Mouse (Mus musculus) kidney, embryonic 15.5 days (tissue): ENCODE results near the gene Emg1. TPM values are rescaled to one million over a fixed set of nuclear protein-coding genes. Genes with fewer than 3 reads are reported as not detected.

Experiments
- ATAC-seq: fragments of 200-750 bp; cut with Nextera tagmentation; replicated peaks from 2 replicates; pipeline ENCODE4 v1.8.0; 2017; ENCODE audit warnings: moderate TSS enrichment; ENCODE audit not compliant: low FRiP score
- H3K27ac ChIP-seq: fragments of 300-500 bp; sonication (generic); 2 replicates; pipeline ENCODE4 v1.5.1; 2015; ENCODE audit warnings: mild to moderate bottlenecking, inconsistent platforms
- H3K27me3 ChIP-seq: fragments of 300-500 bp; sonication (generic); 2 replicates; pipeline ENCODE4 v1.6.1; 2015; ENCODE audit warnings: inconsistent platforms
- H3K36me3 ChIP-seq: fragments of 300-500 bp; sonication (generic); 2 replicates; pipeline ENCODE4 v1.6.1; 2015; ENCODE audit warnings: inconsistent platforms
- H3K4me1 ChIP-seq: fragments of 300-500 bp; sonication (generic); 2 replicates; pipeline ENCODE4 v1.6.1; 2015; ENCODE audit warnings: inconsistent platforms
- H3K4me2 ChIP-seq: fragments of 300-500 bp; sonication (generic); 2 replicates; pipeline ENCODE4 v1.6.1; 2015; ENCODE audit warnings: moderate library complexity, mild to moderate bottlenecking, inconsistent platforms
- H3K4me3 ChIP-seq: fragments of 300-500 bp; sonication (generic); replicated peaks from 2 replicates; pipeline ENCODE4 v1.5.1; 2015; ENCODE audit warnings: mild to moderate bottlenecking, inconsistent platforms
- H3K9ac ChIP-seq: fragments of 300-500 bp; sonication (generic); 2 replicates; pipeline ENCODE4 v1.6.1; 2015; ENCODE audit warnings: mild to moderate bottlenecking, inconsistent platforms
- H3K9me3 ChIP-seq: fragments of 300-500 bp; sonication (generic); replicated peaks from 2 replicates; pipeline ENCODE4 v1.6.1; 2016; ENCODE audit warnings: inconsistent platforms
- WGBS: fragments of 180-500 bp; shearing (Covaris S2); methylation state at CpG from one replicate; pipeline ENCODE4 v1.1.7; 2015; ENCODE audit warnings: mixed read lengths; 5-methylcytosine and 5-hydroxymethylcytosine counted together
- polyA plus RNA-seq: library from polyadenylated mRNA; unstranded; fragments of >200 nt; fragmentation: Nextera tagmentation; extraction: Ambion mirVana; gene quantifications from 2 replicates; pipeline ENCODE4 v1.2.1, GENCODE M21; 2015

Emg1 gene
- polyA plus RNA-seq, 1 experiment from 2014 or later, result 206 TPM

DNA sequence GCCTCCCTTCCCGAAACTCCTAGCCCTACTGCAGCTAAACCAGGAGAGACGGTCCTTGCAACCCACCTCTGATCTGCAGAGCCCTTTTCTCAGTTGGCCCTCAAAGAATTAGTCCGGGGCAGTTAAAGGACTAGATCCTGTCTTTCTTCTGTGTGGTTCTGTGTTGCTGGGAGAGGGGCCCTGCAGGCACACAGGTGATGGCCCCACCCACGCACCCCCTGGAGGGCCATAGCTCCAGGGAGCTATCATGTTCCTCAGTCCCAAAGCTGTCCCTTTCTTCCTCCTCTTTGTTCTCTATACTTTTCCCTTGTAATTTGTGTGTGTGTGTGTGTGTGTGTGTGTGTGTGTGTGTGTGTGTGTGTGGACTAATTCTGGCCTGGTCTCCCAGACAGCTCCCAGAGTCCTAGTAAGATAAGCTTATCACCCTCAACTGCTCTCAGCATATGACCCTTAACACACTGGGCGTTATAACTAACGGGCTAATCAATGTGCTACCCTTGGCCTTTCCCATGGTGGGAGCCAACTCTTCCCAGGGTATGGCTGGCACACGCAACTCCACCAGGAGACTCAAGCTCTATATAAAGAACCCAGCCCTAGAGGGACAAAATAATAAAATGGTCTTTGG lies 7.5 kb upstream of the Emg1 start:
- H3K27ac ChIP-seq, result peak overlapping the region; percentile 70
- no peaks in the 10 kb centered on the region for H3K27me3 ChIP-seq
- peak overlapping the region; percentile 36 for H3K4me2 ChIP-seq
- H3K36me3 ChIP-seq, result peaks cover 33% of the 10 kb centered on the region
- WGBS, result 64% methylated on average over 7 of the region's 7 CpGs
- H3K9me3 ChIP-seq, result no peaks in the 10 kb centered on the region
- no peak for ATAC-seq
- H3K4me1 ChIP-seq, result 0 out of 2 replicates have a peak, but pooled peaks cover 11% of the 10 kb centered on the region
- H3K9ac ChIP-seq, result peak overlapping the region; percentile 45
- peak overlapping the region; percentile 41 for H3K4me3 ChIP-seq

DNA sequence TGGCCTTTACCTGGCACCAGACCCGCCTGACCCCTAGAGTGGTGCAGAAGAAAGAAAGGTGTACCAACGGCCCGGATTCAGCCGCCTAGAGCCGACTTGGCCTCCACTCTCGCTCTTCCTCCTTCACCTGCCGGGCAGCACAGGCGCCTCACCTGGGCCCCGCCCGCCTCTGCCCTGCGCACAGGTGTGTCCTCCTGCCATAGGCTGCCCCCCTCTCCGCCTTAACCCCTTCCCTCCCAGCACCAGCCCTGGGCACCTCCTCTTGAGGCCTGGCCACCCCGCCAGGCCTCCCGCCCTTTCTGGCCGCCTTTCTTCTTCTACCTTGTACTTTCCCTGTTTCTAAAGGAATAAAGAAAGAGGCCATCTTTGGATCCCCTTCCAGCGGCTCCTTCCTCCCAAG lies 6.7 kb upstream of the Emg1 start:
- no peaks in the 10 kb centered on the region for H3K9me3 ChIP-seq
- peak overlapping the region; percentile 45 for H3K9ac ChIP-seq
- peak overlapping the region; percentile 41 for H3K4me3 ChIP-seq
- H3K27me3 ChIP-seq, result no peaks in the 10 kb centered on the region
- ATAC-seq, result peak; percentile 71
- H3K4me2 ChIP-seq, result peak overlapping the region; percentile 36
- WGBS, result 68% methylated on average over 16 of the region's 16 CpGs
- peak overlapping the region; percentile 70 for H3K27ac ChIP-seq
- peaks cover 40% of the 10 kb centered on the region for H3K36me3 ChIP-seq
- H3K4me1 ChIP-seq, result peaks cover 16% of the 10 kb centered on the region

DNA sequence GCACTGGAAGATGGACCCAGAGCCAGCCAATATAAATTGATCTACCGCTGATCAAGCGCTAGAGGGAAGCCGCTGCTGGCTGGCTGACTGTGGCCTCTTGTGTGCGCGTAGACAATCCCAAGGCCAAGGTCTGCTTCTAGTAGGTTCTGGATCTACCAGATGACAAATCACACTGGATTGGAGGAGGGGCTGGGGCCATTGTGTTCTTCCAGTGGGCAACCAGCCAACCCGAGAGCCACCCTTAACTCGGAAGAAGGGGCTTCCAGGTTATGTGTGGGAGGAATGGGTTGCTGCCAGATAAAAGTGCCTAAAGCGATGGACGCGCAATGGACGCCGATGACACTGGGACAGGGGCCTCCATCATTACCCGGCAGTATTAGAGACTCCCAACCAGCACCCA lies 6.0 kb upstream of the Emg1 start:
- Histone ChIP-seq H3K36me3 (peaks cover 44% of the 10 kb centered on the region), H3K9ac (peak overlapping the region; percentile 45; the same call in 1 of the 2 replicates), H3K27me3 (no peaks in the 10 kb centered on the region), H3K4me1 (peaks cover 24% of the 10 kb centered on the region), H3K9me3 (no peaks in the 10 kb centered on the region), H3K4me2 (peak overlapping the region; percentile 48), H3K27ac (peak overlapping the region; percentile 70), H3K4me3 (peak overlapping the region; percentile 41)
- no peak for ATAC-seq
- WGBS, result 74% methylated on average over 13 of the region's 13 CpGs

DNA sequence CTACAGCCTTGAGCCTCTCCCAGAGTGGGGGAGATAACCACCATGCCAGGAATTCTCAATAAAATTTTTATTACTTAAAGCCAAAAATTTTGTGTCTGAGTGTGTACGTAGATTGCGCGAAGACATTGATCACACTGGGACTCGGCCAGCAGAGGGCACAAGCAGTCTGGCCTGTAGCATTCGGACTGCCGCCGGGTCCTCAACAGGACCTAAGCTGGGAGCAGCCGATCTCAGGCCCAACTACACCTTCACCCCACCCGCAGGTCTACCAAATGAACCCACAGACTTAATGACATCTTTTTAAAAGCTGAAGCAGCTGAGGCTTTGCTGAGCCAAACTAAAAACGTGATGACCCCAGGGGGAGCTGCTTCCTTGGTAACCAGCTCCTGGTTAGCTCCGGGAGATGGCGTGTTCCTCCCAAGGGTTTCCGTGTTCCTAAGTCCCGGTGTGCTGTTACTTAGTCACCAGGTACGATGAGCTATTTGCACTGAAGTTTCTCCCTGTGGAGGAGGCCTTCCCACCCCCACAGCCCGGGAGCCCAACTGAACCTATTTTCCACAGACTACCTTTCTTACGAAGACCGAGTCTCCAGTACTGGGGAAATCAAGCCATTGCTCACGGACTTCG lies 5.0 kb upstream of the Emg1 start:
- peaks cover 25% of the 10 kb centered on the region for H3K4me1 ChIP-seq
- 65% methylated on average over 20 of the region's 20 CpGs for WGBS
- H3K9me3 ChIP-seq, result no peaks in the 10 kb centered on the region
- H3K4me3 ChIP-seq, result peak overlapping the region; percentile 41; the same call in 1 of the 2 replicates
- H3K36me3 ChIP-seq, result peaks cover 44% of the 10 kb centered on the region
- ATAC-seq, result no peak
- H3K27me3 ChIP-seq, result no peaks in the 10 kb centered on the region
- no peak overlapping the region for H3K9ac ChIP-seq
- H3K27ac ChIP-seq, result peak overlapping the region; percentile 5; the same call in 1 of the 2 replicates
- H3K4me2 ChIP-seq, result peak overlapping the region; percentile 48

DNA sequence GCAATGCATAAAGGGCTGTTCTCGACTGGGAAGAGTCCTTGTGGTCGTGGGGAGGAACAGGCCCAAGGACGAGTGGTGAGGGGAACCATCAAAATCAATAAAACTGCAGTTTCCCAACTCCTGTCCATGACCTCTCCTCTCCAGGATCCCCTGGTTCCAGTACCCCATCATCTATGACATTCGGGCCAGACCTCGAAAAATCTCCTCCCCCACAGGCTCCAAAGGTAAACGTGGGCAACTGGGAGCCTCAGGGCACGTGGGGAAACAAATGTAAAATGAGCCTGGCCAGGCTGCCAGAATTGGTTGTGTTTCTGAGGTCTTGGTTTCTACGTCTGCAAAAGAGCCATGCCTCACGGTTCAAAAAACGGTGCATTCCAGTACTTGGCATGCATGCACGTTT lies 940 bp upstream of the Emg1 start:
- Histone ChIP-seq H3K9ac (peak overlapping the region; percentile 78), H3K36me3 (peaks cover 68% of the 10 kb centered on the region), H3K27ac (peak overlapping the region; percentile 93), H3K9me3 (no peaks in the 10 kb centered on the region), H3K4me2 (peak overlapping the region; percentile 79), H3K4me3 (peak overlapping the region; percentile 80), H3K4me1 (peaks cover 39% of the 10 kb centered on the region), H3K27me3 (no peaks in the 10 kb centered on the region)
- WGBS, result 9% methylated on average over 11 of the region's 11 CpGs
- no peak for ATAC-seq

DNA sequence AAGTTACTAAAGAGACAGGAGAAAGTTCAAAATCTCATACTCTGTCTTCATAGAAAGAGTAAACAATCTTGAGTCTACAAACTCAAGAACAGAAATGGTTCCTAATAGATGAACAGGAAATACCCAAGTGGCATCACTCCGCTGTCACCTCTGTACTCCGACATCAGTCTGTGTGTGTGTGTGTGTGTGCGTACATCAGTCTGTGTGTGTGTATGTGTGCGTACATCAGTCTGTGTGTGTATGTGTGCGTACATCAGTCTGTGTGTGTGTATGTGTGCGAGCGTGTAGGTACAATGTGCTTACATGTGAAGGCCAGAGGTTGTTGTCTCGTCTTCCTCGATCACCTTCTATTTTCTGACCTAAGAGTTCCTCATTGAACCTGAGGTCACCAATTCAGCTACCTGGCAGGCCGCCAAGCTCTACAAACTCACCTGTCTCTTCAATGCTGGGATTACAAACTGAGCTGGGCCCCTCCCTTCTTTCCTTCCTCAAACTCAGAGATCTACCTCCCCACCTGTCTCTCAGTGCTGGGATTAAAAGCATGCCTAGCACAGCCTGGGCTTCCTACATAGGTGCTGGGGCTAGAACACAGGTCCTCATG lies 3.6 kb downstream of the Emg1 start:
- Histone ChIP-seq H3K9ac (no peak overlapping the region), H3K9me3 (no peaks in the 10 kb centered on the region), H3K4me1 (peaks cover 27% of the 10 kb centered on the region), H3K27ac (no peak overlapping the region), H3K27me3 (no peaks in the 10 kb centered on the region), H3K4me2 (no peak overlapping the region), H3K4me3 (no peak overlapping the region), H3K36me3 (peaks cover 69% of the 10 kb centered on the region)
- WGBS, result 92% methylated on average over 10 of the region's 10 CpGs
- no peak for ATAC-seq

DNA sequence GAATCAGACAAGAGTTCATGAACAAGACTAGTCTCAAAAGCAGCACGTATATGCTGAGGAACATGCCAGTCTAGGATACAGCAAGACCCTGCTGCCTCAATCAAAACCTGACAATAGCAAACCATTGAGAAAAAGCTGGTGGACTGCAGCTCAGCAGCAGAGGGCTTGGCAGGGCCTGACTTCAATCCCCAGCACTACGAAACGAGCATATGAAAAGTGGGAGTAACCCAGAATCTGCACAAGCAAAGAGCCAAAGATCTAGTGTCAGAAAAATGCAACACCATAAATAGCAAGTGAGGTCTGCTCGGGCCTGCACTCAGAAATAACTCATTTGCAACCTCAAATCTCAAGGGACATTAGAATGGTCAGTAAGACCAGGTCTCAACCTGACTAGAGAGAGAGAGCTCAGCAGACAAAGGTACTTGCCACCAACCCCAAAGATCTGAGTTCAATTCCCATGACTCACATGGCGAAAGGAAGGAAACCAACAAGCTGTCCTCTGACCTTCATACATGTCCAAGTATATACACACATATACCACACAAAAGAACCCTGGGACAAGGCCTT lies 5.8 kb downstream of the Emg1 start:
- Histone ChIP-seq H3K4me1 (peaks cover 23% of the 10 kb centered on the region), H3K27me3 (no peaks in the 10 kb centered on the region), H3K4me2 (no peak overlapping the region), H3K4me3 (no peak overlapping the region), H3K27ac (no peak overlapping the region), H3K36me3 (peaks cover 91% of the 10 kb centered on the region), H3K9me3 (no peaks in the 10 kb centered on the region), H3K9ac (no peak overlapping the region)
- ATAC-seq, result no peak
- WGBS, result 78% methylated on average over 5 of the region's 5 CpGs

DNA sequence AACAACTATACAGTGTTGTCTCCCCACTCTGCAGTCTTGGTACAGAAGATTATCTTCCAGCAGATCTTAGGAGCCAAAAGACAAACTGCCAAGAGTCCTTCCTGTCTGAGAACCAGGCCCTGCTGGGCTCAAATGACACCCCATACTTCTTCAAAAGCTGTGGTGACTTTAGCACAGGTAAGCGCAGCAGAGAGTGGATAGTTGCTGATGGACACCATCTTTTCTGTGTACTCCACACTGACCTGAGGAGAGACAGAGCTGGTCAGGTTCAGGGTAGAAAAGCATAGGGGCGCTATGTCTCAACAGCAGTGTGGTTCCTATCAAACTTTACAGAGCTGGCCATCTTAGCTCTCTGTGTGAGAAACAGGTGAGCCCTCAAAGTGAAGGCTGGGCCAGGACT lies 7.6 kb downstream of the Emg1 start:
- no peak overlapping the region for H3K4me2 ChIP-seq
- H3K27ac ChIP-seq, result no peak overlapping the region
- WGBS, result 97% methylated on average over 2 of the region's 2 CpGs
- peaks cover 13% of the 10 kb centered on the region for H3K4me1 ChIP-seq
- H3K4me3 ChIP-seq, result no peak overlapping the region
- H3K9me3 ChIP-seq, result no peaks in the 10 kb centered on the region
- H3K9ac ChIP-seq, result no peak overlapping the region
- ATAC-seq, result no peak
- peaks cover 97% of the 10 kb centered on the region for H3K36me3 ChIP-seq
- H3K27me3 ChIP-seq, result no peaks in the 10 kb centered on the region

DNA sequence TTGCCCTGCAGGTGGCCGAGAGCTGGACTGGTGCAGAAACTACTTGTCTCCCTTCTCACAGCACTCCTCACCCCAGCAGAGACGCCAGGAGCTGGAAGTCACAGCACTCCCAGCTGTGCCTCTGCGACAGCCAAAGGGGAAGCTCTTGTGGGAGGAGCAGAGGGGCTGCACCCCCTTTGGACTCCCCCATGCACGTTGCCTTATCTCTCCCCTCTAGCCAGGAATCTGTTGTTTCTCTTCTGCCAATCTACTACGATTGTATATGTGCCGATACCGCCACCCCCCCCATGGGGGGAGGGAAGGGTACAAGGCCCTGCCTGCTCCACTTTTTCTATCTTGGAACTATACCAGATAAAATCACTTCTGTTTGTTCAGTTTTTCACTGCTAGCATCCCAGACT lies 8.2 kb downstream of the Emg1 start:
- no peaks in the 10 kb centered on the region for H3K27me3 ChIP-seq
- no peak overlapping the region for H3K27ac ChIP-seq
- H3K4me1 ChIP-seq, result peaks cover 18% of the 10 kb centered on the region
- 74% methylated on average over 7 of the region's 7 CpGs for WGBS
- H3K9ac ChIP-seq, result no peak overlapping the region
- H3K9me3 ChIP-seq, result no peaks in the 10 kb centered on the region
- no peak for ATAC-seq
- no peak overlapping the region for H3K4me2 ChIP-seq
- no peak overlapping the region for H3K4me3 ChIP-seq
- peaks cover 98% of the 10 kb centered on the region for H3K36me3 ChIP-seq

DNA sequence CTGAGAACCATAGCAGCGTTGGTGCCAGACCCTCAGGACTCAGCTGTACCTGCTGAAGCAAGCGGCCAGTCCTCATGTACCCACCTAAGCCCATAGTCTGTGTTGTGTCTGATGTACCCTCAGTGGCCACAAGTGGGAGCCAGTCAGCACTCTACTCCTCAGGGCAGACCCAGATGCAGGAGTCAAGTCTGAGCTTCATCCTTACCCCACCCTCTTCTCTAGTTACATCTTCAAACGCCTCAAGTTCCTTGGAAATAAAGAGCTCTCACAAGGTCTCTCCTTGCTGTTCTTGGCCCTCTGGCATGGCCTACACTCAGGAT lies 9.2 kb downstream of the Emg1 start:
- Histone ChIP-seq H3K9ac (no peak overlapping the region), H3K4me1 (peaks cover 15% of the 10 kb centered on the region), H3K27ac (no peak overlapping the region), H3K4me3 (no peak overlapping the region), H3K27me3 (no peaks in the 10 kb centered on the region), H3K4me2 (no peak overlapping the region), H3K9me3 (no peaks in the 10 kb centered on the region), H3K36me3 (peaks cover 97% of the 10 kb centered on the region)
- 46% methylated on average over 3 of the region's 3 CpGs for WGBS
- ATAC-seq, result peak; percentile 60

DNA sequence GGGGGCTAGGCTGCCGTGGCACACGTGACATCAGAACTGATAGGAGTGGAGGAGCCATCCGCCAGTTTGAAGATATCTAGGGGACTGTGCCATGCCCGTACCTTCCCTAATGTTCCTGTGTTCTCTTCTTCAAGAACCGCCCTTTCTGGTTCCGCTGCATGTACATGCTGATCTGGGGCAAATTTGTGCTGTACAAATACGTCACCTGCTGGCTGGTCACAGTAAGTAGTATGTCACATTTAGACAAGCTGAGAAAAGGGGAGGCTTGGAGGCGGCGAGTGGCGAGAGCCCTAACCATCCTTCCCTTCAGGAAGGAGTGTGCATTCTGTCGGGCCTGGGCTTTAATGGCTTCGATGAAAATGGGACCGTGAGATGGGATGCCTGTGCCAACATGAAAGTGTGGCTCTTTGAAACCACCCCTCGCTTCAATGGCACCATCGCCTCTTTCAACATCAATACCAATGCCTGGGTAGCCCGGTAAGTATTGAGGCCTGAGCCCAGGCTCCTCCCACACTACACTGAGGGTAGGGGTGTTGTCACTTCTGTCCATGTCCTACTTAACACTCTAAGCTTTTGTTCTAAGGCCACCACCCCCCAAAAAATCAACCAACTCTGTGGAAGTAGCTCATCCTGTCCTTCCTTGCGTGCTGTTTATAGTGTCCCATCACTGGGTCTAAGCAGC lies 9.7 kb downstream of the Emg1 start:
- 93% methylated on average over 17 of the region's 17 CpGs for whole genome bisulfite sequencing
- Histone ChIP-seq H3K9me3 (no peaks in the 10 kb centered on the region), H3K4me2 (no peak overlapping the region), H3K27me3 (no peaks in the 10 kb centered on the region), H3K36me3 (peaks cover 92% of the 10 kb centered on the region), H3K27ac (no peak overlapping the region), H3K4me3 (no peak overlapping the region), H3K9ac (no peak overlapping the region), H3K4me1 (peaks cover 15% of the 10 kb centered on the region)
- peak; percentile 6; the same call in 1 of the 2 replicates for ATAC-seq

DNA sequence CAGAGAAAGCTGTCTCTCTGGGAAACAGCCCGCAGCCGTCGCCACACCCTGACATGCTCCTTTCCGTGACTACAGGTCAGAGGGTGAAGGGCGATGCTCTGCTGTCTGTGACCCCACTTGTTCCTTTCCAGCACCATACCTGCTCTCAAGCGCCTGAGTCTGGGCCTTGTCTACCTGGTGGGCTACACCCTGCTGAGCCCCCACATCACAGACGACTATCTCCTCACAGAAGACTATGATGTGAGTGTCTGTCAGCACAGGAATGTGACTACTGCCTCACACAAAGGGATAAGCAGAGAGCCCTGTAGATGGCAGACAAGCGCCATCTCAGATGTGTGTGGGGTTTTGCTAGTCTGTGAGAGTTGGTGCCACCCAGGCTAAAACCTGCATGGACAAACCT lies 10.6 kb downstream of the Emg1 start:
- no peak overlapping the region for H3K4me3 ChIP-seq
- peaks cover 15% of the 10 kb centered on the region for H3K4me1 ChIP-seq
- no peak overlapping the region for H3K9ac ChIP-seq
- 71% methylated on average over 8 of the region's 8 CpGs for WGBS
- H3K4me2 ChIP-seq, result no peak overlapping the region
- no peaks in the 10 kb centered on the region for H3K27me3 ChIP-seq
- peaks cover 83% of the 10 kb centered on the region for H3K36me3 ChIP-seq
- no peak overlapping the region for H3K27ac ChIP-seq
- no peaks in the 10 kb centered on the region for H3K9me3 ChIP-seq
- ATAC-seq, result no peak
